Mouse (Mus musculus): ENCODE data around the gene Setd4. TPM values are rescaled to one million over a fixed set of nuclear protein-coding genes. Genes with fewer than 3 reads are reported as not detected.
A peak's percentile ranks its signal among the peaks of the same experiment; 100 is the strongest.

Setd4 gene
- total RNA-seq, 2 experiments from 2014 or later = 2.0 to 2.5 TPM

DNA sequence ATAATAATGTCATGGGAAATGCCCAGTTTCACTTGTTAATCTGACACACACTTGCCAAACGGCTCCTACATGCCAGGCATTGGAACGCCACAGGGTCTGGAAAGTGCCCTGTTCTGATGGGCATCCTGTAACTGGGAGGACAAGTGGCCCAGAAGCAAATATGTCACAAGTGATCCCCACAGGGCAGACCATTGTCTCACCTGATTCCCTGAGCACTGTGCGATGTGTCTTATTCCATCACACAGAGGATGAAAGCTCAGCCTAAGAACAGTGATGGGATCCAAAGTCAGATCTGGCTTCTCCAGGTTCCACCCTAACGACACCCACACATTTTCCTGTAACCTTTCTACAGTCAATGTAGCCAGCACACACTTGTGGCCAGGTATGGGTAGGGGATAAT lies 58.9 kb downstream of the Setd4 start:
- DNase-seq = no peak

DNA sequence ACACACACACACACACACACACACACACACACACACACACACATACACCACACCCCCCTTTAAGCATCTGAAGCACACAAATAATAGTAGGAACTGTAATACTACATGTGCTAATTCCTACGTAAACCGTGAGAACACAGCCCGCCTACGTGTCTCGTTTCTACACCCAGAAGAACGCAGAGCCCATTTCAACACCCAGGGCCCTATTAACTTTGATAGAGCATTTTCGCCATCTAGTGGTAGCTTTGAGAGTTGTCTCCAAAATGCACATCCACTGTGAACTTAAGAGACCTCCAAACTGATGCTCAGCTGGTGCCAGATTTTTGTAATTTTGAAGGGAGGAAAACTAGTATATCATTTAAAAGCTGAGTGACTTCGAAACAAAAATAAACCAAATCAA lies 60.2 kb downstream of the Setd4 start:
- DNase-seq = peak; percentile 51 to 75

DNA sequence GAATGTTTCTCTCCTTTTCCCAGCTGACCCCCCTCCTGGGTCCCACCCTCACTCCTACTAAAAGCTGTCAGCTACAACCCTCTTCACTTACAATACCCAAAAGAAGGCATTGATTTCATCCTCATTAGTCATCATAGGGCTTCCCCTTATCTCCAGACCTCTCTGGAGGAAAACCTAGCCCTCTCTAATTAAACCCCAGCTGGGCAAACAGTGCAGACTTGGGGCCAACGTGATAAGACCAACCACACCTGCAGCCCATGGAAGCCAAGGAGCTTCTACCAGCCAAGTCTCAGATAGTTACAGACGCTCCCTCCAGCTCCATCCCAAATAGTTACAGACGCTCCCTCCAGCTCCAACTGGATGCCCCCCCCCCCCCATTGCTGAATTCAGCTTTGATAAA lies 64.0 kb downstream of the Setd4 start:
- no peak for DNase-seq

DNA sequence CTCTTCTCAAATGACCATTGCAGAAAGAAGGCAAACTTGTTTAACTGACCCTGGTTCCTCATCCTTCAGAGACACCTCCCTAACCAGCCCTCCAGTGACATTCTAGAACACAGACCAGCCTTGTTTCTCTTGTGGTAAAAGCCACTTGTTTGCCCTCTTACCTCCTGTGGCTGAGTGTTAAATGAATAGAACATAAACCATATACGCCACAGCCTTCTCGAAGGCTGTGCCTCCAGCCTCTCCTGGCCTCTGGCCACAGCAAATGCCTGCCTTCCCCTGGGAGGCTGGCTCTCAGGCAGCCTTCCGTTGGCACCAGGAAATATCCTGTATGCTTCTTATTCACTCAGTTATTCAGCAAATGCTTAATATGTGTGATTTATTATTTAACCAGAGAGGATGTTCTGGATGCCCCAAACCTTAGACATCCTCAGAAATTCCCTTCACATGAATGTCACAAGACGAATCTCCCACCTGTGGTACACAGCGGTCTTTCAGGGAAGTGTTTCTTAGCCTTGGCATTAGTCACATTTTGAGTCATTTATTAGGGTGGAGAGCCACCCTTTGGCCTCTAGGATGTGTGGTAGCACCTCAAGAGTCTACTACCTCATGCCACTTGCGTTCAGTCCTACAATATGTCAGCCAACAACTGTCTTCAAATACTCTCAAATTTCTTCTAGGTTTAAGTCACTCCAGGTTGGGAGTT lies 68.6 kb downstream of the Setd4 start:
- DNase-seq = no peak

Other genes with a start within 250 kb of the Setd4 start
- 10 to 100 TPM; 32.0 to 34.9 TPM for gene Cbr1, start 1.8 kb upstream of the Setd4 start, total RNA-seq (2021)
- gene Gm5678, start 24.0 kb upstream of the Setd4 start, total RNA-seq (2021) = 1 to 10 TPM in 1 of 2 experiments, under 1 TPM in 1; 0.95 to 1.7 TPM
- gene Cbr3, start 79.2 kb upstream of the Setd4 start, total RNA-seq (2021) = 1 to 10 TPM; 2.5 to 2.6 TPM
- gene Dop1b, start 107.8 kb upstream of the Setd4 start, total RNA-seq (2021) = 10 to 100 TPM; 15.9 to 16.9 TPM
- gene Morc3, start 228.1 kb upstream of the Setd4 start, total RNA-seq (2021) = 10 to 100 TPM; 13.2 to 20.1 TPM